Mouse (Mus musculus) layer of hippocampus, postnatal 25 days (tissue): ENCODE measurements at regions not wholly inside any gene's neighbourhood (a gene's known extent, or its start where the extent isn't known, plus 50 kb on each side); places are given as distances from the start of the nearest gene placed in this dataset.
"Not testable (repeated sequence)": the region's sequence is repeated elsewhere in the genome, so short reads cannot be mapped to it uniquely, and the experiment has no call there.

Experiments used
- DNase-seq, 2 experiments: peaks; one replicate each; pipeline ENCODE4 v3.0.0; 2022; ENCODE audit warnings: mixed read lengths in 2 of 2, low spot score in 1 of 2; ENCODE audit errors: extremely low spot score in 1 of 2

DNA sequence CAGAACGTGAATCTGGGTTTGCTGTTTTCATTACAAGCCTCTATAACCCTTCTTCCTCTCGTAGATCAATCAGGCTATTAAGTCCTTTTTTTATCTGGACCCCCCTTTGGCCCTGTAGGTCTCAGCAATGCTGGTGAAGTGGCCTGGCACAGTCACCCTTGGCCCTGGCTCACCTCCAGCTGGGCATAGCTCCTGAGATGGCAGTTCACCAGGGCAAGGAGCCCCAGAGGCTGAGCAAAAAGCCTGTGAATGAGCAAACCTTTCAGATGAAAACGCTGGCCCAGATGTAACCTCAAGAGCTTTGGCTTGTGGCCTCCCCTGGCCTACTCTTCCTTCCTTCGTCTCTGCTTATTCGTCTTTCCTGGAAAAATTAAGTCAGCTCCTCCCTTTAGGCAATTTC, 121.7 kb upstream of the Cdyl start:
- peak in 1 of 2 experiments; percentile 30 for DNase-seq

DNA sequence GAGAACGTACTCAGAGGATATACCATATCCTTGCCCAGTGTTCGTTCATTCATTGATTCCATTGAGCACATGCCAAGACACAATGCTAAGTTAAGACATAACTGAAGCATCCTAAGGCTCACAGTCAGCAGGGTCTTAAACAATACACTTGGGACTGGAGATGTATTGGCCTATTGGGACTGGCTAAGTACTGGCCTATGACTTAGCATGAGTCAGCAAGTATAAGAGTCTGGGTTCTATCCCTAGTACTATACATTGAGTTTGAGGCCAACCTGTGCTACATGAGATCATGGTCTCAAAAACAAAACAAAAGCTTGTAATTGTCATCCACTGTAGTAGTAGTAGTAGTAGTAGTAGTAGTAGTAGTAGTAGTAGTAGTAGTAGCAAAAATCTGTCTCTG, 119.2 kb upstream of the Cdyl start:
- DNase-seq: no peak

DNA sequence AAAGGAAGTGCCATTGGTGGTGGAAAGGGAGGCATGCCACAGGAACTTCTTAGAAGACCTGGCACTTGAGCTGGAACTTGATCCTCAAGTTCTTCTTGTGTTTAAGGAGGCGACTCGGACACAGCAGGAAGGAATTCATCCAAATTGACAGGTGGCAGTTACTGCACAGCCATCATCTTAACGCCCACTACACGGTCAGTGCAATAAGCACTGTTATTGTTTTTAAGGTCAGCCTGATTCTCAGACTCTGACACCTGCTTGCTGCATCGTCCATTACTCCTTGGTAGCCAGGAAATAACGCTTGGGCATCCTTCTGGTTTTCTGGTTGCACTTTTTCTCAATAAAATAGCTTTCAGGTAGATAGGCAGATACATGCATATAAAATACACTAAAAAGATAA, 118.6 kb upstream of the Cdyl start:
- DNase-seq: no peak

DNA sequence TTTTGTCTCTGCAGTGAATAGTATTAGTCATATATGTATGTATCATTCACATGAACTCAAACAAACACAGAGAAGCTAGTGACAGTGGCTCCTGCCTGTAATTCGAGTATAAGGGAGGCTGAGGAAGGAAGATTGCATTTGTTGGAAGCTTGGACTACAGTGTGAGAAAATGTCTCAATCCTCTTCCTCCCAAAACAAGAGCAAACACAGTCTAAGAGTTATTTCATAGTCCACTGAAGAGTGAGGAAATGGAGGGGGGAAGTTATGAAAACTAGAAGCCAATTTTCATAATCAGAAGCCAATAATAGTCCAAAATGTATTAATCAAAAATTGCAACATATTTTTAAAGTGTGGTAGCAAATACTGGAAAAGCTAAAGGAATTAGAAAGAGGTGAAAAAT, 95.6 kb upstream of the Cdyl start:
- no peak for DNase-seq

DNA sequence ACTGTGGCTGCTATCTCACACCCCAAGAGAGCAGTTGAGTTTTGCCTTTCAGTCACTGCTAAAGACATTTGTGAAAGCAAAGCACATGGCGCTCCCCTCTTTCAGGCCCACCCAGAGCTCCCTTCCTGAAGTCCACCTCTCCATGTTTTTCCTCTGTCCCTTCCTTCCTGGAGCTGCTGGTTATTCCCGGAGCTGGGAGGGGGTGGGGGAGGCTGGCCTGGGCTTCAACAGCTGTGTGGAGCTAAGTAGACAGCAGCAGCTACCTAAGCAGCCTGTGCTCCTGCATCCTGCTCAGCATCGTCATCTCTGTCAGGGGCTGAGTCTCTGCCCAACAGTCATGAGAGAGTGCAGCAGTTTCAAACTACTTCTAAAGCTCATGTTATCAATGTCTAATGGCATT, 78.0 kb upstream of the Cdyl start:
- no peak for DNase-seq

DNA sequence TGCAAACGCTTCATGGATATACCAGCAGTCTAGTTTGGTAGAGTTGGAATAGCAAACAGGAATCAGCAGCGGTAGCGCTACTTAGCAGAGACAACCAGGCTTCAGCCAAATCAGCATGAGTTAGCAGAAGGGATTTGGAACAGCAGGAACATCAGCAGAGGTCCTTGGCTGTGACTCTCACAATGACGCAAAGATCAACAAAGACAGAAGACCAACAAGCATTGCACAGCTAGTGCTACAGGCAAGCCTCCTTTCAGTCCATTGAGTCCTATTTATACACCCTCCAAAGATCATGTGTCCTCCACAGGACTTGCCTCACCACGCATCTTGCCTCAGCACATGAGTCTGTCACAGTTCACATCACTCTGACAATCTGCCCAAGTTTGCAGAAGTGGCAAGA, 61.6 kb upstream of the Cdyl start:
- DNase-seq: no peak

DNA sequence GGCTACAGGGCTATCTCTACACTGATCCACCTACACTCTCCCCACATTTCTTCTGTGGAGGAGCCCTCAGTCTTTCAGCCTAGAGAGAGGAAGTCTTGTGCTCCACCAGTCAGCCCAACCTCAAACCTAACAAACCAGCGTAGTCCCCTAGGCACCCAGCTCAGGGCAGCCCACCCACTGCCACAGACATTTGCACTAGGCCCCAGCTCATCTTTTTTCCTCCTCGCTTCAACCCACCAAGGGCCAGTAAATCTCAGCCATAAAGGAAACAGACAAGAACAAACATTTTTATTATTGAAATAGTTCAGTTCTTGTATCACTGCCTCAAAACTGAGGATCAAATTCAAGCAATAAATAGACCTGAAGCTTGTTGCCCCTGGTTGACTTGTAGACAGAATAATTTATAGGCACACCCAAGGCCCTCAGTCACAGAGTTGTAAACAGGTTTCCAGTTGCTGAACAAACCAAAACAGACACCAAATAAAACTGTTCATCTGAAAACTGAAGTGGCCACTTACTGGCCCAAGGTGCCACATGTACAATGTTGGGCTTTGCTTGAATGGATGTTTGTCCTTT, 58.0 kb upstream of the Cdyl start:
- no peak for DNase-seq

DNA sequence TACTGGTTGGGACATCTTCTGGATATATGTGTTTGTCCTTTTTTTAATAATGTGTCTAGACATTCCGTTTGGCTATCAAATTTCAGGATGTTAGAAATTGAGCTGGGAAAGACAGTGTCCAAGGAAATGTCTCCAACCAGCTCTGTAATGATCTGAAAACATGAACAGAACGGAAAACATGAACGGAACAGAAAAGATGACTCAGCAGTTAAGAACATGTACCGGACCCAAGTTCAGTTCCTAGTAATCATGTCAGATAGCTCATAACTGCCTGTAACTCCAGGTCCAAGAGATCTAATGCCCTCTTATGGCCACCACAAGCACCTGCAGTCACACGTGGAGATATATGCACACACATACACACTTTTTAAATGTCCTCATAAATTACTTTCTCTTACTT, 56.6 kb upstream of the Cdyl start:
- no peak for DNase-seq

DNA sequence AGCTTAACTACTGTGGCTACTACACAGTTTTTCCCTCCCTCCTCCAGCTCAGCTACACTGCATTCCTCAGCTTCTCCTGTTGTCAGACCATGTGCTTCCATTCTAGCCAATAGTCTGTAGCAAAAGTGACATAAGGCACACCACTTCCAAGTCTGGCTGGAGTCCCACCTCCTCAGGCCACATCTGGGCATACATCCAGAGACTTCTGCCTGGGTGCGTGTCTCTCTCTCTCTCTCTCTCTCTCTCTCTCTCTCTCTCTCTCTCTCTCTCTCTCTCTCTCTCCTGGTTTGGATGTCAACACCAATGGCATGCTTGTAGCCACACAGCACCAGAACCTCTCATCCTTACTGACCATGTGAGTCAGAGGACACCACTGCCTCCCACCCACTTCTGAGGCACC, 55.6 kb upstream of the Cdyl start:
- DNase-seq: no peak

DNA sequence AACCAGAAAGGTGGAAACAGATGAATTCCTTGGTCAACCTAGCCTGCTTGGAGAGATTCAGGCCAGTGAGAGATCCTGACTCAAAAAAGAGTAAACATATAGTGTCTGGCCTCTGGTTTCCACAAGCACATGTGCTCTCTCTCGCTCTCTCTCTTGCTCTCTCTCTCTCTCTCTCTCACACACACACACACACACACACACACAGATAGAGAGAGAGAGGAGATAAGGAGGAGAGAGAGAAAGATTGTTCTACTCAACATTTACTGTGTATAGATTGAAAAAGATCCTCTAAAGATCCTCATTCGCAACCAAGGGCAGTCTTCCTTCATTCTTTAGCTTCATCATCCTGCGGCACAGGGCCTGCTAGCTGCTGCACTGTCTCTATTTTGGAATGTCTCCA, 54.9 kb upstream of the Cdyl start:
- DNase-seq: no peak

DNA sequence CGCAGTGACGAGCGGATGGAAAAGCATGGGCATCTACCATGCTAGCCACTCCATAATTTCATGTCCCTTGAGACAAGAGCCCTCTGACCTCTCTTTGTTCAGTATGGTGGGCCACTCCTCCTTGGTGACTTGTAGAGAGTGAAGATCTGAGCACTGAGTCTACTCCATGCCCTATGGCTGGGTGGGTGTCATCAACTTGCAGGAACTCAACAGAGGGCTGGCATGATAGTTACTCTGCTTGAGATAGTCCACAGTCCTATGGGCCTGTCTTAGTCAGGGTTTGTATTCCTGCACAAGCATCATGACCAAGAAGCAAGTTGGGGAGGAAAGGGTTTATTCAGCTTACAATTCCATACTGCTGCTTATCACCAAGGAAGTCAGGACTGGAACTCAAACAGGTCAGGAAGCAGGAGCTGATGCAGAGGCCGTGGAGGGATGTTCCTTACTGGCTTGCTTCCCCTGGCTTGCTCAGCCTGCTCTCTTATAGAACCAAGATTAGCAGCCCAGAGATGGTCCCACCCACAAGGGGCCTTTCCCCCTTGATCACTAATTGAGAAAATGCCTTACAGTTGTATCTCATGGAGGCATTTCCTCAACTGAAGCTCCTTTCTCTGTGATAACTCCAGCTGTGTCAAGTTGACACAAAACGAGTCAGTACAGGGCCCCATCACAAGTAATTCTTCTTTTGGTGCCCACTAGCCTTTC, 52.6 kb upstream of the Cdyl start:
- DNase-seq: not testable (repeated sequence)

DNA sequence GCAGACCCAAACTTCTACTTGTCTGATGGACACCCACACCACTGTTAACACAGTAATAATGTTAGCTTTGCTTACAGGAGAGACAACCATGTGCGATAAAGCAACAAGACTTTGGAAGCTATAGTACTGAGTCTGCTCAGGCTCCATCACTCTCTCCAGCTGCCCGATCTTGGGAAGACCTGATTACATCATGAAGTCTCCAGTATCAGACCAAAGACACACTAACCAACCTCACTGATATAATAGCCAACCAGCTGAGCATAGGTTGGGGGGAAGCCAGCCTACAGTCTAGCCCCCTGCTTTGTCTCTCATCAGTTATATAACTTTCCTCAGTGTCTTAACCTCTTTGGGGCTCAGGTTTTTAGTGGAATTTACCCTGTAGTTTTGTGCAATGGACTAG, 51.9 kb upstream of the Cdyl start:
- DNase-seq: no peak
